Mouse (Mus musculus) lung, postnatal 0 days (tissue): ENCODE results near the gene Enpp7. TPM values are rescaled to one million over a fixed set of nuclear protein-coding genes. Genes with fewer than 3 reads are reported as not detected.

Source experiments
- ATAC-seq: fragments of 200-750 bp; cut with Nextera tagmentation; 2 replicates; pipeline ENCODE4 v1.8.0; 2017; ENCODE audit warnings: moderate library complexity
- DNase-seq: peaks from one replicate; pipeline ENCODE4 v3.0.0-alpha.2; 2016; ENCODE audit warnings: low spot score
- H3K27ac ChIP-seq: fragments of 300-500 bp; sonication (generic); 2 replicates; pipeline ENCODE4 v1.5.1; 2014; ENCODE audit warnings: antibody characterized with exemption, mild to moderate bottlenecking, low read length, mixed read lengths
- H3K27me3 ChIP-seq: fragments of 300-500 bp; sonication (generic); replicated peaks from 2 replicates; pipeline ENCODE4 v1.6.1; 2014; ENCODE audit warnings: low read length, mixed read lengths; ENCODE audit not compliant: insufficient read depth
- H3K36me3 ChIP-seq: fragments of 300-500 bp; sonication (generic); 2 replicates; pipeline ENCODE4 v1.6.1; 2014; ENCODE audit warnings: low read length, mixed read lengths; ENCODE audit not compliant: insufficient read depth
- H3K4me1 ChIP-seq: fragments of 300-500 bp; sonication (generic); 2 replicates; pipeline ENCODE4 v1.6.1; 2014; ENCODE audit warnings: antibody characterized with exemption, low read depth, low read length, mixed read lengths; ENCODE audit not compliant: insufficient read depth
- H3K4me2 ChIP-seq: fragments of 300-500 bp; sonication (generic); replicated peaks from 2 replicates; pipeline ENCODE4 v1.6.1; 2014; ENCODE audit warnings: low read depth, mild to moderate bottlenecking, low read length, moderate library complexity, mixed read lengths
- H3K4me3 ChIP-seq: fragments of 300-500 bp; sonication (generic); 2 replicates; pipeline ENCODE4 v1.5.1; 2014; ENCODE audit warnings: low read depth, low read length
- H3K9ac ChIP-seq: fragments of 300-500 bp; sonication (generic); replicated peaks from 2 replicates; pipeline ENCODE4 v1.6.1; 2014; ENCODE audit warnings: low read depth, mild to moderate bottlenecking
- H3K9me3 ChIP-seq: fragments of 300-500 bp; sonication (generic); 2 replicates; pipeline ENCODE4 v1.6.1; 2016; ENCODE audit warnings: low read length, mixed read lengths
- CTCF ChIP-seq: IDR thresholded peaks from 2 replicates; pipeline ENCODE4 v1.5.1; 2016; ENCODE audit warnings: antibody characterized with exemption, mild to moderate bottlenecking
- EP300 ChIP-seq: IDR thresholded peaks from 2 replicates; pipeline ENCODE4 v1.6.1; 2016; ENCODE audit warnings: antibody characterized with exemption, mild to moderate bottlenecking, control low read depth
- WGBS: fragments of 180-500 bp; shearing (Covaris S2); extraction: QIAGEN DNeasy Blood & Tissue Kit; methylation state at CpG from one replicate; pipeline ENCODE4 v1.1.7; 2014; 5-methylcytosine and 5-hydroxymethylcytosine counted together
- polyA plus RNA-seq: library from polyadenylated mRNA; unstranded; fragments of >200 nt; fragmentation: Nextera tagmentation; extraction: Ambion mirVana; gene quantifications from 2 replicates; pipeline ENCODE4 v1.2.1, GENCODE M21; 2015

Enpp7 gene
- polyA plus RNA-seq, 1 experiment from 2014 or later: not detected

DNA sequence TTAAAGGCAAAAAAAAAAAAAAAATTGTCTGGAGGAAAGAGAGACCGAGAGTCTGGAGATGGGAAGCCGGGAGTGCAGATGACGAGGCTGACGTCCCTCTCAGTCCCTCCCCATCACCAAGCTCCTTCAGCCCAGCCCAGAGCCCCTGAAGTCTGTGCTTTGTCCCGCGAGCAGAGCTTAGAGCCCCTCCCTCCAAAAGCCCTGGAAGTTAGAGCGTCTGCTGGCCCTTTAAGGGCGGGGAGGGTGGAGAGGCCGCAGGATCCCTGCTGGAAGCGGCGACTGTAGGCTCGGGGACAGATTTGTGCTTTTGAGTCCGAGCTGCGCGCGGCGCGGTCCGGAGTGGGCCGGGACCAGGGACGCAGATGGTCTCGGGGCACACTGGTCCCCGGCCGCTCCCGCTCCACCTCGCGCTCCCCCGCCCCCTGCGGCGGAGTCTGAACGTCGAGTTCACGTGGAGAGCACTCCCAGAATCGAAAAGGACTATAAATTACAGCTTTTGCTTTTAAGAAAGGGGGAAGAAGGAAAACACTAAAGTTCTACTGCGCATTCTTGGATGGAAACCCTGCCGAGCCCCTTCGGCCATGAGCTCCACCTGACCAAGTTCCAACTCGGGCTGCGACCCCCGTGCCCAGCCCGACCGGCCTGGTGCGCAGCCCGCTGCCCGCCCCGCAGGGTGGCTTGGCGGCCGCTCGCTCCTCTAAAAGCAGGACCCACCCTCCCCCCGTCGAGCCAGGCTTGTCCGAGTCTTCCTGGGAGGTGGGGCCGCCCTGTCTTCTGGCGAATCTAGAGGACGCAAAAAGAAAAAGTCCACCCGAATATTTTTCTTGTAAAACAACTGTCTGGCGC lies 49.2 kb downstream of the Enpp7 start:
- DNase-seq: peak; percentile 41

DNA sequence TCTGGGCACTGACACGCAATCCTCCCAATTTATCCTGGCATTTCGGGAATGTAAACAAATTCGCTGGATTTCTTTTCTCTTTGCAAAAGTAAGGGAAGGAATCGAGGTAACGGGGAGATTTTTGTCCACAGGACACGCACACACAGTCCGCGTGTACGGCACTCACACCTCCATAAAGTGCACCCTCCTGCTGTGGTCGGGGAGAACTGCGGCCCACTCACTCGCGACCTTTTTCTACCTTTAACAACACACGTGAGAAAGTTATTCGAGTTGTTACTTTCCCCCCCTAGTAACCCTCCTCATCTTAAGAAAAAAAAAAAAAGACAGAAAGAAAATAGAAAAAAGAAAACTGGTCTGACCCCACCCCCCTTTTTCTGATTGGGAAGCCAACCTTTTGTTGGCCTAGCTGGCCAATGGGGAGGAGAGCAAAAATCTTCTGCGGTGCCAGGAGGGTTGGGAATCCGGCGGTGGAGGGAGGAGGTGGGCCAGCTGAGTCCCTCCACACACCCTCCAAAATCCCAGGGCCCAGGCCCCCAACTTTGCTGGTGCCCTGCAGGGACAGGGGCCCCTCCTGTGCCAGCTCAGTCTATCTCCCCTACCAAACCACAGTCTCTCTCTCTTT lies 49.9 kb downstream of the Enpp7 start:
- Histone ChIP-seq H3K4me1 (peaks cover 14% of the 10 kb centered on the region), H3K4me3 (peak overlapping the region; percentile 46), H3K4me2 (peak overlapping the region; percentile 84), H3K27me3 (peaks cover 43% of the 10 kb centered on the region), H3K27ac (no peak overlapping the region), H3K9me3 (no peaks in the 10 kb centered on the region), H3K36me3 (no peaks in the 10 kb centered on the region; the same call in 1 of the 2 replicates), H3K9ac (no peak overlapping the region)
- ATAC-seq (no peak), DNase-seq (peak; percentile 28)
- WGBS: 32% methylated on average over 18 of the region's 18 CpGs
- no peak for TF ChIP-seq CTCF

More for the DNA sequence above, 49.2 kb downstream of the Enpp7 start:
- 4% methylated on average over 57 of the region's 57 CpGs for WGBS
- ATAC-seq: no peak
- Histone ChIP-seq H3K4me1 (peaks cover 14% of the 10 kb centered on the region), H3K4me3 (peak overlapping the region; percentile 46), H3K36me3 (no peaks in the 10 kb centered on the region; the same call in 1 of the 2 replicates), H3K27me3 (peaks cover 36% of the 10 kb centered on the region), H3K27ac (no peak overlapping the region), H3K9me3 (no peaks in the 10 kb centered on the region), H3K4me2 (peak overlapping the region; percentile 84), H3K9ac (peak overlapping the region; percentile 26; the same call in 1 of the 2 replicates)
- TF ChIP-seq EP300: no peak

DNA sequence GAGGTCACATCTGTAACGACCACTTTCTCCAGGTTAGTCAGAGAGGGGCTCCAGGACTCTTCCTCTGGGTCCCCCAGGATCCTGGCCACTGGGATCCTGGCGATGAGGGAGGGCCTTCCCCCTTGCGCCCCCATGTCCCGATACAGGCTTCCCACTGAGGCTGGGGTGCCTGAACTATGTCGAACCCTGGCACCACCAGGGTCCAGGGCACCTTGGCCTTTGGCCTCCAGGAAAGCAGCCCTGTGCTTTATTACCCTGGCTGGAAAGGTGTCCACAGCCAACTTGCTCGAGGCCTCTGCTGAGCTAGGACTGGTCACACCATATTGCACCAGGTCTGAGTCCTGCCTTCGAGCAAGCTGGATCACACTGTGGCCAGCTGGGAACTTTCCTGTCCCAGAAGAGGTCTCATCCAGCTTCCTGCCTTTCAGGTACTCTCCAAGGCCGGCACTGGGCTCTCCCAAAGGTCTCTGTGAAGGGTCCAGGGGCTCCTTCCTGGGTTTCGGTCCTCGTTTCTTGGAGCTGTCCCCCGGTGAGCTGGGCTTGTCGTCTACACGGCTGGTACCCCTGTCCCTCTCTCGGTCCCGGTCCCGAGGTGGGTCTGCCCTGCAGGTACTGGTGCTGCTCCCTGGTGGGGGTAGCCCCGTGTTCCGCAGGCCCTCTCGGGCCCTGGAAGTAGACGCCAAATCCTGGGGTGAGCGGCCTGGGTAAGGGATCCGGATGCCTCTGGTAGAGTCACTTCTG lies 50.9 kb downstream of the Enpp7 start:
- H3K4me1 ChIP-seq: peaks cover 14% of the 10 kb centered on the region
- H3K4me3 ChIP-seq: no peak overlapping the region
- H3K27ac ChIP-seq: no peak overlapping the region
- H3K9me3 ChIP-seq: no peaks in the 10 kb centered on the region
- no peaks in the 10 kb centered on the region; the same call in 1 of the 2 replicates for H3K36me3 ChIP-seq
- whole genome bisulfite sequencing: 78% methylated on average over 22 of the region's 22 CpGs
- ATAC-seq (no peak), DNase-seq (no peak)
- peaks cover 48% of the 10 kb centered on the region for H3K27me3 ChIP-seq
- no peak overlapping the region for H3K4me2 ChIP-seq
- TF ChIP-seq CTCF (no peak), EP300 (no peak)
- no peak overlapping the region for H3K9ac ChIP-seq

DNA sequence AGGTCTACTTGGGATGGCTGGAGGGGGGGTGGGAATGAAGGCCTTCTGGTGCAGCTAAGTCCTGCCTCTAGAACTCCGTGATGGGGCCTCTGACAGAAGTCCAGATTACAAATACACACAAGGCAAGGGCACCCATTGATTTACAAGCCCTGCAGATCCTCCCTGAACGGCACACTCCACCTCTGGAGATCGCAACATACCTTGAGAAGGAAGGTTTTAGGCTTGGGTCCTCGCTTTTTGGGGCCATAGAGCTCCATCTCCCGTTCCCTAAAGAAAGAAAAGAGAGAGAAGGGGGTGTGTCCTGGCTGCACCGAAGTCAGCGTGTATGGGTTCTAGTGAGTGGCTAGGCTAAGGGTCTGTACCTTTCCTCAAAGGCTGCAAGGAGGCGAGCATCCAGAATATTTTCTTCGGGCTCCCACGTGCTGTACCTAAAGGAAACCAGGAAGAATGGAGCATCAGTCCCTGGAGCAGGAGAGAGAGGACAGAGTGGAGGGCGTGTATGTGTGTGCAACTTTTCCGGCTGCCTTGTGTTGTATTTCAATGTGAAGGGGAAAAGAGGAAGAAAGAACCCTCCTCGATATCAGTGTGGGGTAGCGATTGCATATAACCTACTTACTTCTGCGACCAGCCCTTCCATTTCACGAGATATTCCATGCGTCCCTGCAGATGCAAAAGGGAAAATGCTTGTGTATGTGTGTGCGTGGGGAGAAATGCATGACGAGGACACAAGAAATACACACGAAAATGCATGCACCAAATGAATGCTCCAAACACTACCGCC lies 51.9 kb downstream of the Enpp7 start:
- Histone ChIP-seq H3K4me2 (peak overlapping the region; percentile 99), H3K9me3 (no peaks in the 10 kb centered on the region), H3K27me3 (peaks cover 50% of the 10 kb centered on the region), H3K4me1 (peaks cover 19% of the 10 kb centered on the region), H3K4me3 (peak overlapping the region; percentile 63), H3K27ac (no peak overlapping the region), H3K9ac (no peak overlapping the region), H3K36me3 (no peaks in the 10 kb centered on the region; the same call in 1 of the 2 replicates)
- TF ChIP-seq CTCF (no peak), EP300 (no peak)
- no peak for ATAC-seq
- WGBS: 19% methylated on average over 21 of the region's 21 CpGs
- DNase-seq: peak; percentile 20

DNA sequence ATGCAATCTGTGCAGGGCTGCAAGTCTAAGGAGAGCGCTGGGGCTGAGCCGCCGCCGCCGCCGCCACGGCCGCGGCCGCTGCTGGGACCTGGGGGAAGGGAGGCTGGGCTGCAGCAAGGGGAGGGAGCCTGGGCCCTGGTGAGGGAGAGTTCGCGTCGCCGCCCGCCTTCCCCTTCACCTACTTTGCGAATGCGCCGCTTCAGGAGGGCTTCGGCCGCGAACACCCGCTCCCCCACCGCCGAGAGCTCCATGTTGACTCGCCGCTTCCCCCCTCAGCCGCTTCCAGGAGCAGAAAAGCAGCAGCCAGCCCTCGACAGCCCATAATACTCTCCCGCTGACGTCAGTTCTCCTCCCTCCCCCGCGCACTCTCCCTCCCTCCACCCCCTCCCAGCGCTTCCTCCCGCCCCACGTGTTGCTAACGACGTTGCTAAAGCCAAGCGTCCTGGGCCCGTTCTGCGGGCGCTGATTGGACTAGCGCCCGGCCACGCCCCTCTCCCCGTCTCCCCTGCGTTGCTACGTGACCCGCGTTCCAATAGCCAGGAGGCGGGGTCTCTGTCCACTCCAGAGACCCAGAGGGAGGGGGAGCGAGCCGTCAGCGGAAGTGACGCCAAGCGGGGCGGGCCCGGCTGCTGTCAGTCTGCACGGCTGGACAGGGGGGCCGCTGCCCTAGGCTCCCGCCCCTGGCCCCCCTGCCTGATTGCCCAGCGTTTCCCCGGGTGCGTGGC lies 52.8 kb downstream of the Enpp7 start, which contains the start of gene Cbx8:
TSS of gene Cbx8 (minus strand) at position 370 of the 725 bp plus-strand sequence.
- Histone ChIP-seq H3K27ac (peak within 1 kb of the TSS; percentile 75), H3K9me3 (no peaks in the 10 kb centered on the region), H3K27me3 (peaks cover 48% of the 10 kb centered on the region), H3K4me1 (peaks cover 19% of the 10 kb centered on the region), H3K4me2 (peak within 1 kb of the TSS; percentile 99), H3K9ac (peak within 1 kb of the TSS; percentile 56), H3K4me3 (peak within 1 kb of the TSS; percentile 63), H3K36me3 (no peaks in the 10 kb centered on the region; the same call in 1 of the 2 replicates)
- TF ChIP-seq EP300 (no peak), CTCF (no peak)
- ATAC-seq (peak; percentile 96), DNase-seq (peak; percentile 99)
- under 1% methylated on average over 41 of the region's 63 CpGs for WGBS
